Mouse (Mus musculus): ENCODE data around the gene Slc37a2.
"Not testable (repeated sequence)": the region's sequence is repeated elsewhere in the genome, so short reads cannot be mapped to it uniquely, and the experiment has no call there.

Slc37a2 gene

DNA sequence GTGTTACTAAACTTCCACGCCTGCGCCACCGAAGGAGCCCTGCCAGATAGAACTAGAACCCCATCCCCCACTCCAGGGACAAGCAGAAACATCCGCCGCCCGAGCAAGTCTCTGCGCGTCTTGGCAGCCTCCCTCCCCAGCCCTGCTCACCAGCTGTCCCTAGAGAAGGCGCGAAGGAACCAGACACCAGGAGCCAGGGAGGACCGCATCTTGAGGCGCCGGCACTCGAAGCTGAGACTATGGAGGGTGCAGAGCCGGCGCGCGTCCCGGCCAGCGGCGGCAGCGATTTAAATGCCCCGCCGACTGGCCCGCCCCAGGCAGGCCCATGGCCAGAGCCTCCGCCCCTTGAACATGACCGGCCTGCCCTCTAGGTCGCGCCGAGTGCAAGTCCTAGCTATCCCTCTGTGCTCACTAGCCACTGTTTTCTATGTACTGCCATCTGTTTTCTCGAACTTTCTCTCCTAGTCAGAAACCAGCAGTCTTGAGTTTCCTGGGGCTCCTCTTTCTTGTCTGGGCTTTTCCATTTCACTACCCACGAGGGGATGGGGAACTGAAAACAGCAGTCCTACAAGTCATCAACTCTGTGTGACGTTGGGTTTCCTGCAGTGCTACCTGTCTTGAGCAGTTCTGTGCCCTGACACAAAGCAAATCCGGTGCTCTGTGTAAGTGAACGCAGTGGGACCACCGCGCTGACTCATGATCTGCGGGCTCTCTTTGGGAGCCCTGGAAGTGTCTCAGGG lies at the start of gene Slc37a2:
Slc37a2 (minus strand) TSS at position 590 of the 740 bp plus-strand sequence.
- DNase-seq (ENCODE audit: extremely low spot score, low read depth, low spot score), result peak; percentile 14

DNA sequence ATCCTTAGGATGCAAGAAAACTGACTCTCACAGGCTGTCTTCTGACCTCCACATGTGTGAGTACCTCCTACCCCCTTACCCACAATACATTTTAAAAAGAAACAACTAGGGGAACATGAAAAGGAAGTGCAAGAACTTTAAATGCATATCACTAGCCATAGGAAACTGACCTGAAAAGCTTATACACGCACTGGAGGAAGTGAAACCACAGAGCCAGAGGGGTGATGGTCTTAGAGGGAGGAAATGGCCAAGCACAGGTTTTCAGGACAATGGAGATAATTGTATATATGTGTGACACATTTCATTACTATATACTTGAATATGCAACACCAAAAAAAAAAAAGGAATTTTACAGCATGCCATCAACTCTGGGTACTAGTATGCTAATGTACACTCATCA lies 46.2 kb upstream of the Slc37a2 start:
- DNase-seq (ENCODE audit: extremely low spot score, low read depth, low spot score), result no peak

DNA sequence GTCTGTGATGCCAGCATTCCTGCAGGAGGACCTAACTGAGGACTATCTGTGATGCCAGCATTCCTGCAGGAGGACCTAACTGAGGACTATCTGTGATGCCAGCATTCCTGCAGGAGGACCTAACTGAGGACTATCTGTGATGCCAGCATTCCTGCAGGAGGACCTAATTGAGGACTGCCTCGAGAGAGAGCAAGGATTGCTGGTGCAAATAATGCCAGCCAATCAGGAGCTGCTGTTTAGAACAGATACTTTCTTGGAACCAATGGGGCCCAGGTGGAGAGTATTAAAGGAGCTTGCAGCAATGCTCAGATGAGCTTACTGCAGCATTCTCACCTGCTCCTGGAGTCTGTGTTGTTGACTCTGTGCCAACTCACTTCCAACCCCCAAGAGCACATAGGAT lies 45.0 kb upstream of the Slc37a2 start:
- not testable (repeated sequence) for DNase-seq (ENCODE audit: extremely low spot score, low read depth, low spot score)

DNA sequence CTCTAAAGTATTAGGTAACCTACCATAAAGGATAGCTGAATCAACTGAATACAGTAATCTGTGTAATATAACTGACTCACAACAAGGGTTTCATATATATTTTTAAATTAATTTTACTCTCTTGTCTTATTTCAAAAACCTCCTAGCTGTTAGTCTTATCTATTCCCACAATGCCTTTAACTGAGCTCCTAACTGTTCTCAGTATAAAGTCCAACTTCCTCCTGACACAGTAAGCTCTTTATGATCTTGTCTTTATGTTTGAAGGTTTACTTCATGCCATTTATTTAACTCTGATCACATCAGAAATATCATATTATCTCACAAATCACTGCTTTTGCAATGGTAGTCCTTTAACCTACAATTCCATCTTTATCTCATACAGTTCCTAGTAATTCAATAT lies 40.0 kb upstream of the Slc37a2 start:
- DNase-seq (ENCODE audit: extremely low spot score, low read depth, low spot score), result no peak

DNA sequence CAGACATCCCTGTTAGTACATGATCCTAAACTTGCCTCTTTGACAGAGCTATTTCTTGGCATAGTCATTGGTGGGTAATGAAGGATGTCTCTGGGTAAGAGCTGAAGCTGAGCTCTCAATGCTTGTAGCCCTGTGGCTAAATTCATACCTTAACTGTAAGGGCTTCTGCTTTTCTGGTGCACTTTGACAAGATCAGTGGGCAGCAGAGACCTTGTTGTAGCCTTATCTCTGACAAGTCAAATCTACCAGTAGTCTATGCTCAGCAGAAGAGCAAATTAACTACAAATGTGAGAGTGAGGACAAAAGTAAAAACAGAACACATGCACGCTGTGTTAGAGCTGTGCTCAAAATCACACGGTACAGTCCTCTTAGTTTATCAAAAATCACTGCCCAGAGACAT lies 11.1 kb upstream of the Slc37a2 start:
- no peak for DNase-seq (ENCODE audit: extremely low spot score, low read depth, low spot score)

DNA sequence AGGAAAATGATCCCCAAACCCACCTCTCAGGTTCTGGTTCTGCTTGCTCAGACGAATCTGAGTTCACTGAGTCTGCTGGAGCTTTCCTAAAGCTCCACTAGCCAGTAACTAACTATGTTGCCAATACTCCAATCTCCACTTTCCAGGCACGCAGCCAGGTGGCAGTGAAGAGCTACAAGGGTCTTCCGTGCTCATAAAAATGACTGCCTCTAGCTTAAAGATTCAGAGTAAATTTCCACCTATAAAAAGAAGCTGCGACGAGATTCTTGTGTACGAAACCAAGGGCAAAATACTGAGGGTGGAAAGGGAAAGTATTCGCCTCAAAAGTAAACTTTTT lies 319 bp upstream of the Slc37a2 start:
- DNase-seq (ENCODE audit: extremely low spot score, low read depth, low spot score), result peak; percentile 28

DNA sequence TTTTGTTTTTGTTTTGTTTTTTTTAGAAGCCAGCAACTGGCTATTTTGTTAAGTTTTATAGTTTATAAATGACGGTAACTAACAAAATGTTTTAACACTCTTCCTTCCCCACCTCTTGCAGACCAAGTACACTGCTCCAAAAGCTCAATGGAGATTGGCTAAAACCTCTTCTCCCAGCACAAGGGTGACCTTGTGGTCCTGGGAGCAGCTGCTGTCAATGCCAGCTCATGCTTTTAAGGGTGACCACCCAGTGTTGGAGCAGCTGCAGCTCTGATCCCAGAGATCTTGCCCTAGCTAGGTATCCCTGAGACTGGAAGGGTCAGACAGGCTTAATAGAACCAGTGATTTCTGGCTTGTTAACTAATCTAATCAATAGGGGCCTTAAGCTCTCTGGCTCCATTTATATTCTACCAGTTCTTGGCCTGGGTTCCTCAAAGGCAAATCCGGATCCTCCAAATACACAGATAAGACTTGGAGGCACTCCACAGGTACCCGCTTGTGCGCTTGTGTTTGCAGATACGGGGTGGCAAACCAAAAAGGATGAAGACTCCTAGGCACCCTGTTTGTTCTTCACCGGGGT lies 917 bp downstream of the Slc37a2 start:
- DNase-seq (ENCODE audit: extremely low spot score, low read depth, low spot score), result peak; percentile 8

DNA sequence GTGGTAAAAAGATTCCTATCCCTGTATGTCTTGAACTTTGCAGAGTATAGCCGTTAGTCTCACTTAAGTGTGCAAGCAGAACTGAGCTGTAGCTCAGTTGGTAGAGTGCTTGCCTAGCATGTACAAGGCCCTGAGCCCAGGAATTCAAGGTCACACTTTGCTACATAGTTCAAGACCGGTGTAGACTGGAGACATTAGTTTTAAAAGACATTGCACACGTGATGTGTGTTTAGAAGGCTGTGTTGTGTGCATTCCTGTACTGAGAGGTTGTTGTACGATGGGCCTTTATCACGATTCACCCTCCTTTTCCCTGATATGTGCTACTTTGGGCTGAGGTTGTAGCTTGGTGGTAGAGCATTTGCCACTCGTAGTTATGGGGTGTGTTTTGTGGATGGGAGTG lies 4.9 kb downstream of the Slc37a2 start:
- no peak for DNase-seq (ENCODE audit: extremely low spot score, low read depth, low spot score)

DNA sequence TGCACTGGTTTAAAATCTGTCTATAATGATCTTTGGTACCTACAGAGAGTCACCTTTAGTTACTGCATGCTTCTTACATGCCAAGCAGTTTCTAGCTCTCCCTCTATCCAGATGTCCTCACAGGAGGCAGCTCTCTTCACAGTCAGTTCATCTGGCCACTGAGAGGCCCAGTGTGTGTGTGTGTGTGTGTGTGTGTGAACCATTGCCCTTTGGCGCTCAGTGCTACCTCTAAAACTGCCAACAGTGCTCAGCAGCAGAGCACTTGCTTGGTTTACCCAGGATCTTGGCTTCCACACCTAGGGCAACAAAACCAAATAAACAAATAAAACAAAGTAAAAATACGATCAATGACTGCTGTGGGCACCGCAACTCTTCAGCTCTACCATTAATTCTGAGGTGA lies 5.6 kb downstream of the Slc37a2 start:
- no peak for DNase-seq (ENCODE audit: extremely low spot score, low read depth, low spot score)

DNA sequence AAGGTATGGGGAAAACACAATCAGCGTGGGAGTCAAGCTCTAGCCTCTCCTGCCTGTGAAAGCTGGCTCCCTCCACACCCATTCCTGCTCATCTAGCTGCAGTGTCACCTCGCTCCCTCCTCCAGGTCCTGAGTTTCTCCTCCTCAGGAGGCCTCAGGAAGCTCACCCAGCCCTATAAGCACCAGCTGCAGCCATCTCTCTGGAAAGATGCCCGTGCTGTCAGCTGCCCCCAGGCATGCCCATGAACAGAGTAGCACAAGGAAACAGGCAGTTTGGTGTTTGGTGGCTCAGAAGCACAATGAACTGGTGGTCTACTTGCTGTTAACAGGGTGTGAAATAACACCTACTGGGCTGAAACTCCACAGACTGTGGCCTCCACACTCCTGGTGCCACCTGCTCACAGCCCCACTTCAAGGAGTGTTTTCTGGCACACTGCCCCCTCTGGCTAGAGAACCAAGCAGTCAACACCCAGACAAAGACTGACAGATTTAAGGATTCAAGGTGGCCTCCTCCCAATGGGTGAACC lies 7.1 kb downstream of the Slc37a2 start:
- DNase-seq (ENCODE audit: extremely low spot score, low read depth, low spot score), result no peak

DNA sequence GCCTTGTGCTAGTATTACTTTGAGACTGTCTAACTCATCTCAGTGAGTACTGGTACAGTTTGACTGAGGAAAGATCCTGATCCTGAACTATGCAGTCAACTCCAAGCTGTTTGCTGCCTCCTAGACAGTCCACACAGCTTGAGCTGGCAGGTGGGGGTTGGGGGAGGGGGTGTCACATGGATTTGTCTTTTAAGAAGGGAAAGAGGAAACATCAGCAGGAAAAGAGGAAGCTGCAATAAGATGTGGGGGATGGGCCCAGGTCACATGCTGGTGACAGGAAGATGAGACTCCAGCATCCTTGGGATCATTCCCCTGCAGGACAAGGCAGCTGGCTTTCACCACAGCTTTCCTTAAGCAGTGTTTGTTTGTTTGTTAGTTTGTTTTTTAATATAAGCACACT lies 8.1 kb downstream of the Slc37a2 start:
- DNase-seq (ENCODE audit: extremely low spot score, low read depth, low spot score), result no peak

DNA sequence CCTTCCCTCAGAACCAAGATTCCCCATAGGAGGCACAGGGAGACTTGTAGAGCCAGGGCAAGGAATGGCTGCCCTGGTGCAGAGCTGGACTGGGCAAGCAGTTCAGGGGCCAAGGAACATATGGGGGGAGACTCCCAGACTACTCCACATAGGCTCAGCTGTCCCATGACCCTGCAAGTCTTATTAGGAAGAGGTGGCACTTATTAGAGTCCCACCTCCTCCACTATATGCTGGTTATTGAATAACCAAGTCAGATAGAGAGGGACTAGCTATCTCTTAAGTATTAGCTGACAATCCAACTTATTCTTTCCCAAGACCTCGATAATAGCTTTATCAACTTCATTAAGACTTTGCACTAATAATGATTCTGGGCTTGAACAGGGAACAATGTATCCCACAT lies 9.7 kb downstream of the Slc37a2 start:
- no peak for DNase-seq (ENCODE audit: extremely low spot score, low read depth, low spot score)

DNA sequence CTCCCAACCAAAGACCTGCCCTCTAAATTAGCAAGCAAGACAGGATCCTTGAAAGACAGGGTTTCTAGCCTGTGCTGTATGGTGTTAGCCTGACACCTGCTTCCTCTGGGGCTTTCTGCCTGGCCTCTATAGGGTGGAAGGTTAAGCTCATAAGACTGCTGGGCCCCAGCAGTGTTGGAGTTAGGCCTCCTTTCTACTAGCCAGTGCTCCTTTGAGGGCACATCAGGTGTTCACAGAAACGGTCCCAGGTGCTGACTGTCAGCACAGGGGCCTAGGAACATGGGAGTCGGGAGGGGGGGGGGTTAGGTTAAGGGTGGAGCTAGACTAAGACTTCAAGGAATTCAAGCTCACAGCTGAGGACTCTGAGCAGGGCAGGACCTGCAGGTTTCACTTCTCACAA lies 10.1 kb downstream of the Slc37a2 start:
- no peak for DNase-seq (ENCODE audit: extremely low spot score, low read depth, low spot score)

DNA sequence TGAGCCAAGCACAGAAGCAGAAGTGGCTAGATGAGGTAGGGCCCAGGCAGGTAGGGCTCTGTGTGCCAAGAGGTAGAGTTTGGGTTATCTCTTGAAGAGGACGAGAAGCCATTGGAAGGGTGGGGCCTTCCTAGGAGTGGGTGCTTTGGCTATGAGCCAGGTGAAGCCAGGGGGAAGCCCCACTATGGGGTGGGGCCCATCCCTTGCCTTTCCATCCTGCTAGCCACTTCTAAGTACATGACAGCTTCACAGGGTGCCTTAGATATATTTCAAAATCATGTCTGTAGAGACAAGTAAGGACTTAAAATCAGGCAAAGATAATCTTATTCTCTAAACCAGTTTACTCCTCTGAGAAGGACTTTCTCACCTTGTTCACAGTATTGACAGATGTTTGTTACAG lies 10.9 kb downstream of the Slc37a2 start:
- no peak for DNase-seq (ENCODE audit: extremely low spot score, low read depth, low spot score)

DNA sequence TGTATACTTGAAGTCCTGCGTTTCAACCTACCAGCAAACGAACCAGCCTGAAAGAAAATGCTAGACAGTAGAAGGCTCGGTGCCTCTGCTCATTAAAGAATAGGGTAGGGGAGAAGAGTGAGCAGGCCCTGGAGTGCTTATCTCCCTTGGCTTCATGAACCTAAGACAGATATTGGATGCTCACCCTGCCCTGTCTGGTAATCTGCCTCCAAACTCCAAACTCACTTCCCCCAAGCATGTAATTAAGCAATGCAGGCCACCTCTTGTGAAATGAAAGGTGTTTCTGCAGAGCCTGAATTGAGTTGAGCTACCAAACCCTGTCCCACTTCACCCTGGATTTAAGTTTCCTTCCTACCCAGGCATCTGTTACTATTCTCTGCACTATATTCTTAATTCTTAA lies 12.8 kb downstream of the Slc37a2 start:
- DNase-seq (ENCODE audit: extremely low spot score, low read depth, low spot score), result no peak

DNA sequence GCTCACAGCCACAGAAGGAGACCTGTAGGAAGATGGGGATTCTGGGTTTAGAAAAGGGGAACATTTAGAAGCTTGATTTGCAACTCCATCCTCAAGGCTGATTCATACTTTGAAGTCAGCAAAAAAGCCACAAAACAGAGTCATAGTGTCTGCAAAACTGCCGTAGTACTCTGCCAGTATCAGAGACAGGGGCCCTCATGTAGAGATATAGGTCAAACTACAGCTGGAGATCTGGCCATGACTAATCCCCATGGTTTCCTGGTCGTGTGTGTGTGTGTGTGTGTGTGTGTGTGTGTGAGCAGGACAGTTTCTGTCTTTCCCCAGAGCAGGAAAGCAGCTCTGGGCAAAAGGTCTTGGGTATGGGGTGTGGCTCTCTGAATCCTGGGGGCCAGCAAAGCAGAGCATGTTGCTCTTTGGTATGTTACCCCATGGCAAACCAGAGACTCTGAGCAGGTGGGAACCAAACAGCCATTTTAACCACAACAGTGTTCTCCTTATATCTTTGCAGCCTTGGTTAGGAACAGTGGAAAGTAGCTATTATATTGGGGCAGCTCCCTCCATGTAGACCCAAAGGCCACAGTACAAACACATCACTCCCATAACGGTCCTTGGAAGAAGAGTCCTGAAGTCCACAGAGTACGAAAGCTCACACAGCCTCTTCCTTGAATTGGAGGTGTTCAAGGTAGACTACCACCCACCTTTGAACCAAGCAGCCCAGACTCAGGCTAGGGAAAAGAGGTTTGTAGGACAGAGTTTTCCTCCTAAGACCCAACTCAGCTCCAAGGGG lies 19.4 kb downstream of the Slc37a2 start:
- no peak for DNase-seq (ENCODE audit: extremely low spot score, low read depth, low spot score)

DNA sequence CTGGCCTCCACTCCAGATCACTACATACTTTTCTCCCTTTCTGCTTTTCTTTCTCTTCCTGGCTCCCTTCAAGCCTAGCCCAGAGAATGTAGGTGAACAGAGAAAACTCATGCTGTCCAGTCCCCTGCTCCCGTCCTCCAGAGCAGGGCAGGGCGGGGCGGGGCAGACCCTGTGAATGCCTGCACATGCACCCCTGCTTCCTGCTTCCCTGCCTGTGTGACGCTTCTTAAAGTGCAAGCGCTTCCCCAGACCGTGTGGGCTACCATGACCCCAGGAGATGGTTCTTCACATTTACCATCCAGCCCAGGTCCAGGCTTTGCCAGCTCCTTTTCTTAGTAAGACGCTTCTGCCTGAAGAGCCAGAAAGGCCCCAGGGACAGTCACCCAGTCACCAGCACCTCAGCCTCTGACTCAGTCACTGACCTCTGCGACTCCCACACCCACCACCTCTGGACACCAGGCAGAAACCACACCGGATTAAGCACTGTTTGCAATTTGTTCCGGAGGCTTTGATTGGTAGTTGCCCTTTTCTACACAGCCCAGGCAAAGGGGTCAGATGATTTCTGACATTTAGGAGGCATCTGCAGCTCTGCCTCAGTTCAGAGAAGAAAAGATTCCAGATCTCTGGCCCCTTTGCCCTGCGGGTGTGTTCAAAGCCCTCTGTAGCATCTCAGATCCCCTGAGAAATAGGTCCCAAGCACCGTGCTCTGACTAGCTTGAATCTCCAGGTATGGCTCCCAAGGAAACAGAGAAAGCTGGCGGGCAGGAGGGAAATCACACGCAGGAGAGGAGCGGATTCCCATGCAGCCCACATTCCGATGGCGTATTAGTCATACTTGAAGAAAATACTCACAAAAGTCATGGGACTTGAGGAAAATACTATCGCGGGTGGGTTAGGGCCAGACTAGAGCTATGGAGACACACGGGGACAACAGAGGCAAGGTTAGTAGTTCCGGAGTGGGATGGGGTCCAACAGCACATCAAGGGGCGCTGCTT lies 23.0 kb downstream of the Slc37a2 start:
- DNase-seq (ENCODE audit: extremely low spot score, low read depth, low spot score), result no peak

DNA sequence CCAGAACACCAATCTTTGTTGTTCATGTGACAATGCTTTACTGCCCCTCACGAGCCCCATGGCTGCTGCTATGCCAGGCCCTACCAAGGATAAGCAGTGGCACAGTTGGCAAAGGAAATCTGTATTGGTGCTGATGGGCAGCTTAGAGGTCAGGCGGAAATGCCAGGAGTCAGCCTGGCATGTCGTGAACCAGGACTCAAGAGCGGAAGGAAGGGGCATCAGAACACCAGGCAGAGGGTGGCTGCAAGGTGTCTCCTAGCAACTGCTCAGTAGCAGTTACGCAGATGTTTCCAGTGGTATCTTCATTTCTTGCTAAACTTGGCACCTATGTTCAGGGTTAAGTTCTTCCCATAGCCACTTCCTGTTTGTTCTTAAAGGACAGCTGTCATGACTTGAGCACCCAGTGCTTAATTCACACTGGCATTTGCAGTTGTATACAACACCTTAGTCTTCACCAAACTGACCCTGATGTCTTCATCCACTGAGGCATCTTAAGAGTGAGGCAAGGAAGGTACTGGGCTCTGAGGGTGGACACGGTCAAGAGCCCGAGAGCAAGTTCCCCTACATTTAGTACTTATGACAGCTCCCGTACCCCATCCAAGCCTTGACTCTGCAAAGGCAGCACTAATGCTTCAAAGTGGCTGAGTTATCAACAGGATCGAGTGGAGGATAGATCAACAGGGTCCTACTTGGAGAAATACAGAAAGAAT lies 24.9 kb downstream of the Slc37a2 start:
- DNase-seq (ENCODE audit: extremely low spot score, low read depth, low spot score), result no peak

DNA sequence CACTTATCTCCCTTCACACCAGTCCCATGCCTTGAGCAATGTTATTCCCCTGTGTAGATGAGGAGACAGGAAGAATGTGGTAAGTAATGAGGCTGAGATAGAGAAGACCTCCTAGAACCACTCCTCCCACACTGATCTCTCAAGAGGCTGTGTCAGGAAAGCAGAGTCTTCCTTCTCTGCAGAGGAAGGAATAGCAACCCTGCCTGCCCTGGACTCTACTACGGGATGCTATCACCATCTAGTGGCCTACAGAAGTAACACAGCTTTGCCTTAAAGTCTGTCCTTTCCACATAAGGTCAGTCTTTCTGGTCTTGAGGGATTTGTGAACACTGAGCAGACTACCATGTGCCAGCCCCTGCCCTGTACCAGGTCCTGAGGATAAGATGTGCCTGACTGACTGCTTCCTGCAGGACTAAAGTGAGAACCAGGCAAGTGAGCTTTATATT lies 25.6 kb downstream of the Slc37a2 start:
- peak; percentile 69 for DNase-seq (ENCODE audit: extremely low spot score, low read depth, low spot score)

DNA sequence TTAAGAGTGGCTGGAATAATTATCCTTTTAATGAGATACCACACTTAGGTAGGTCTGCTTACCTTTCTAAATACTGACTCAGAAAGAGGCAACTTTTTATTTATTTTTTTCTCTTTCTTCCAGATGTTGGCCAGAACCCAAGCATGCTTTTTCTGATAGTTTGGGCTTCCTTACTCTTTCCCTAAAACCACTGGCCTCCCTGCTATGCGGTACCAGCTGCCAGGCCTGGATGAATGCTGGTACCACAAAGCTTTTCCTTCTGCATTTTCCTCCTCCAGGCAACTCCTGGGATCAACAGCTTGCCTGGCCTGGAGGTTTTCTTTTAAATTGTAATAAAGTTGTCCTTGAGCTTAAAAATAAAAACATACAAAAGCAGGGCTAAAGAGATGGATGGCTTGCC lies 30.0 kb downstream of the Slc37a2 start:
- no peak for DNase-seq (ENCODE audit: extremely low spot score, low read depth, low spot score)
